Mouse (Mus musculus): ENCODE data around the gene Gm3685.
"Not testable (repeated sequence)": the region's sequence is repeated elsewhere in the genome, so short reads cannot be mapped to it uniquely, and the experiment has no call there.

The Gm3685 gene

DNA sequence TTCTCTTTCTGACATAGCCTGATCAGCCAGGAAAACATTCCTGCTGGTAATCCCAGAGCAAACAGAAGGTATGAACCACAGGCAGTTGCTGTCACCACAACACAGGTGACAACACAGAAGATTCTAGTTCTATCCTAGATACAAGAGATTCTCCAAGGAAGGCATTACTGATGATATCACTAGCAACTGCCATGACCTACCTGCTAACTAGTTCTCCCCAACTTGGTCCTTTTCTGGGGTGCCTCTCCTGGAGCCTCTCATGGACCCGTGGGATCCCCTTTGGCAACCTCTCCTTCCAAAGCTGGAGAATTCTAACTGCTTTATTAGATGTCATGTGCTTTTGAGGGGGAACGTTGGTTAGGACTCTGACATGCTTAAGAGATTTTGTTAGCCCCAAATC is at the start of gene Gm3685:
Gene Gm3685 (minus strand): TSS at position 101 of the 400 bp plus-strand sequence.
- DNase-seq, result not testable (repeated sequence)

DNA sequence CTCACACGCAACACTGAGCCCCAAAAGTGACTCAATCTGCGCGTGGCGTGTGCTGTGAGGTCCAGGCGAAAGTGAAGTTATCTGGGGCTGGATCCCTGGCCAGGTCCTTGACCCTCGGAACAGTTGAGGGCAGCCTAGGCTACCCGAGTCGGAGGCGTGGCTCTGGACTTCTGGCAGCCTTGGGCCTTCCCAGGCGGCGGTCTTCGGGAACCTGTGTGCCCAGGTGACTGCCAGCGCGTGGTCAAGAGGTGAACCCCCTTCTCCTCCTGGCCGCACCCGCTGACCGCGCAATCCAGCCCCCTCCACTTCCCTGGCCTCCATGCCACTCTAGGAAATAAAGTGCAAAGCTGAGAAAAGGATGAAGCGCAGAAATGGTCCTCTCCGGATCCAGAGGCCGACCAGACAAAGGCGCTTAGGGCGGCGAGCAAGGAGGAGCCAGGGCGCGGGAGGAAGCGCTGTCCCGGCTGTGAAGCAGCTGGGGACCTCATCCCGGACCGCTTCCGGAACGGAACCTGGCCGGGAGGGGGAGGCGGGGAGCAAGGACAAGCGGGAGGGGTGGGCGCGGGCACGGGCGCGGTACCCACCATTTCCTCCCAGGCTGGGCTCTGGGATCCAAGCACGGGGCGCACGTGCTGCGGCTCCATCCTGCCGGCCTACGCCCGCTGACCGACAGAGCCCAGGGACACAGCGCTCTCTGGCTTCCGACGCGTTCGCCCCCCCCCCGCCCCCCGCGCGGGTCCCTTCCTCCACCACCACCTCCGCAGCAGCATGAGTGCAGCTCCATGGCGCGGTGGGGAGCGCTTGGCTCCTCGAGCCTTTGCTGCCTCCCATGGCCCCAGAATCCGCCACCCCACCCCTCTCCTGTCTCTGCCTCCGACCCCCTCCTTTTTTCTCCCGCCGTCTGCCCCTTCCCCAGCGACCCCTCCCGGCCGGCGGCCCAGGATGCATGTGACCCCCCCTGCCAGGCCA is 17.7 kb downstream of the Gm3685 start, which contains the start of gene Gm10406:
Gene Gm10406 (minus strand): TSS at position 669 of the 969 bp plus-strand sequence.
- DNase-seq, result peak; percentile 10

DNA sequence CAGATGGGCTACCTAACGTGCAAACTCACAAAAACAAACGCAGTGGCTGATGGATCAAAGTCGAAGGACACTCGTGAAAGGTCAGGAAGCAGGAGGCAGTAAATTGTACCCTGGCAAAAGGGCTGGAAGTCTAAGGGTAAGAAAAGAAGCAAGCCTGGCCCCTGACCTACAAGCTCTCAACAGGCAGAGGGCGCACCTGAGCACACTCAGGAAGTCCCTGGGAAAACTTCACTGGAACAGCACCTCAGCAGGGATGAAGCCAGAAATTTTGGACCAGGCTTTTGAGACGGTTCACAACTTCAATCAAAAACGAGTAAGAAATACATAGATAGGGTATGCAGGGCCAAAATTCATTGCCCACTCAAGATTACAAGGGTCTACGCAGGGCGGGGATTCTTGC is 18.5 kb downstream of the Gm3685 start:
- peak; percentile 10 for DNase-seq
